Mouse (Mus musculus) liver, embryonic 15.5 days (tissue): ENCODE results near the gene Psmb8. TPM values are rescaled to one million over a fixed set of nuclear protein-coding genes. Genes with fewer than 3 reads are reported as not detected.

ENCODE experiments used
- ATAC-seq: fragments of 200-750 bp; cut with Nextera tagmentation; 2 replicates; pipeline ENCODE4 v1.8.0; 2017; ENCODE audit warnings: moderate number of reproducible peaks, mild to moderate bottlenecking, moderate library complexity; ENCODE audit not compliant: insufficient read depth
- H3K27ac ChIP-seq: fragments of 300-500 bp; sonication (generic); replicated peaks from 2 replicates; pipeline ENCODE4 v1.5.1; 2015; ENCODE audit warnings: mild to moderate bottlenecking, inconsistent platforms
- H3K27me3 ChIP-seq: fragments of 300-500 bp; sonication (generic); 2 replicates; pipeline ENCODE4 v1.6.1; 2015; ENCODE audit warnings: mild to moderate bottlenecking, inconsistent platforms
- H3K36me3 ChIP-seq: fragments of 300-500 bp; sonication (generic); replicated peaks from 2 replicates; pipeline ENCODE4 v1.6.1; 2015; ENCODE audit warnings: moderate library complexity, mild to moderate bottlenecking, inconsistent platforms
- H3K4me1 ChIP-seq: fragments of 300-500 bp; sonication (generic); replicated peaks from 2 replicates; pipeline ENCODE4 v1.6.1; 2015; ENCODE audit warnings: inconsistent platforms
- H3K4me2 ChIP-seq: fragments of 300-500 bp; sonication (generic); 2 replicates; pipeline ENCODE4 v1.6.1; 2015; ENCODE audit warnings: moderate library complexity, mild to moderate bottlenecking, inconsistent platforms
- H3K4me3 ChIP-seq: fragments of 300-500 bp; sonication (generic); replicated peaks from 2 replicates; pipeline ENCODE4 v1.5.1; 2015; ENCODE audit warnings: mild to moderate bottlenecking, inconsistent platforms
- H3K9ac ChIP-seq: fragments of 300-500 bp; sonication (generic); 2 replicates; pipeline ENCODE4 v1.6.1; 2015; ENCODE audit warnings: moderate library complexity, mild to moderate bottlenecking, inconsistent platforms
- H3K9me3 ChIP-seq: fragments of 300-500 bp; sonication (generic); replicated peaks from 2 replicates; pipeline ENCODE4 v1.6.1; 2016; ENCODE audit warnings: inconsistent platforms
- WGBS: fragments of 180-500 bp; shearing (Covaris S2); methylation state at CpG from one replicate; pipeline ENCODE4 v1.1.7; 2015; ENCODE audit warnings: mixed read lengths; ENCODE audit not compliant: insufficient replicate concordance; 5-methylcytosine and 5-hydroxymethylcytosine counted together
- polyA plus RNA-seq: library from polyadenylated mRNA; unstranded; fragments of >200 nt; fragmentation: Nextera tagmentation; extraction: Ambion mirVana; gene quantifications from 2 replicates; pipeline ENCODE4 v1.2.1, GENCODE M21; 2015

Gene Psmb8
- polyA plus RNA-seq, 1 experiment from 2014 or later, result 22.8 TPM

DNA sequence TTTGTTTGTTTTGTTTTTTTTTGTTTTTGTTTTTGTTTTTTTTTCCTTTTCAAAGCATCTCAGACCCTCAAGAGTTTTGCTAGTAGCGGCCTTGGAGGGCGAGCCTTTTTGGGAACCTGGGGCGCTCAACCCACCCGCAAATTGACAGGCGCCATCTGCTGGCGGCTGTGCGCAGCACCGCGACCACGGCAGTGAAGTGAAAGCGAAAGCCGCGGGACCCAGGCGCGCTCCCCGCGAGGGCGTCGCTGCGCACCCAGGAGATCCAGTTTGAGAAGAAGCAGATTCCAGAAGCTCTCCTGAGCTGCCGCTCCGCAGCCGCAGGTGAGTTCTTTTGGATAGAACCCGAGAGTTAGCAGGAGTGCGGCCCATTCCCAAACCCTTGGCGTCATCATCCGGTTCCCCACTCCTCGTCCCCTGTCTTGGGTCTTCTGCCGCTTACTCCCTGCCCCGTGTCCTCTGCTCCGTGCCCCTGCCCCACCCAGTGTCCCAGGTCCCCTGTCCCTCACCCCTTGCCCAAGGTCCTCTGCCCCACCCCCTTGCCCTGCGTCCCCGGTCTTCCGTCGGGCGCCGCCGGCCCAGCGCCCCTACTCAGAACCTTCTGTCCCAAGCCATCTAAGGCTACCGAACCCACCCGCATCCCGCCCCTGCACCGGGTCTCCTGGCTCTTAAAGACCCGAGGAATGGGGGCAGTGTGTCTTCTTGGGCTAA, 6.9 kb downstream of the Psmb8 start:
- under 1% methylated on average over 44 of the region's 44 CpGs for WGBS
- H3K27me3 ChIP-seq, result peaks cover 10% of the 10 kb centered on the region; the same call in 1 of the 2 replicates
- peak overlapping the region; percentile 77 for H3K9ac ChIP-seq
- ATAC-seq, result peak; percentile 35
- peaks cover 27% of the 10 kb centered on the region for H3K4me1 ChIP-seq
- peak overlapping the region; percentile 88 for H3K4me3 ChIP-seq
- peak overlapping the region; percentile 94 for H3K4me2 ChIP-seq
- H3K27ac ChIP-seq, result peak overlapping the region; percentile 67
- no peaks in the 10 kb centered on the region for H3K9me3 ChIP-seq
- H3K36me3 ChIP-seq, result no peaks in the 10 kb centered on the region

GRCm38 (mm10) chr17:34205021-34205745, 7.7 kb downstream of the Psmb8 start:
- Histone ChIP-seq H3K9ac (peak overlapping the region; percentile 77), H3K27ac (peak overlapping the region; percentile 67), H3K36me3 (no peaks in the 10 kb centered on the region), H3K9me3 (no peaks in the 10 kb centered on the region), H3K27me3 (peaks cover 10% of the 10 kb centered on the region; the same call in 1 of the 2 replicates), H3K4me1 (peaks cover 29% of the 10 kb centered on the region), H3K4me2 (peak overlapping the region; percentile 94), H3K4me3 (peak overlapping the region; percentile 88)
- ATAC-seq, result peak; percentile 27; the same call in 1 of the 2 replicates
- WGBS, result 11% methylated on average over 18 of the region's 18 CpGs

GRCm38 (mm10) chr17:34205746-34206176, 8.2 kb downstream of the Psmb8 start:
- ATAC-seq, result 0 out of 2 replicates have a peak, but pooled peaks have one; percentile 24
- peak overlapping the region; percentile 94 for H3K4me2 ChIP-seq
- peaks cover 6% of the 10 kb centered on the region; the same call in 1 of the 2 replicates for H3K27me3 ChIP-seq
- peak overlapping the region; percentile 88 for H3K4me3 ChIP-seq
- H3K4me1 ChIP-seq, result peaks cover 35% of the 10 kb centered on the region
- no peaks in the 10 kb centered on the region for H3K36me3 ChIP-seq
- H3K9ac ChIP-seq, result peak overlapping the region; percentile 77
- 10% methylated on average over 9 of the region's 9 CpGs for WGBS
- H3K9me3 ChIP-seq, result no peaks in the 10 kb centered on the region
- peak overlapping the region; percentile 67 for H3K27ac ChIP-seq

DNA sequence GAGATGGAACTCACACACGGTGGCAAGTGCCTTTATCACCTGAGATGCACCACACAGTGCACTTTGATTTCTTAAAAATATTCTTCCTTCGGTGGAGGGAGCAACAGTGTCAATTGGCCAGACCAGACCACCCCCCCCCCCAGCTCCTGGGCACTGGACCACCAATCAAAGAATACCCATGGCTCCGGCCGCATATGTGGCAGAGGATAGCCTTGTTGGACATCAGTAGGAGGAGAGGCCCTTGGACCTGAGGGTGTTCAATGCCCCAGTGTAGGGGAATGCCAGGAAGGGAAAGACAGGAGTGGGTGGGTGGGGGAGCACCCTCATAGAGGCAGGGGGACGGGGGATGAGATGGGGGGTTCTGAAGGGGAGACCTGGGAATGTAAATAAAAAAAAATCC, 9.2 kb downstream of the Psmb8 start:
- ATAC-seq, result no peak
- H3K4me3 ChIP-seq, result no peak overlapping the region
- H3K27ac ChIP-seq, result no peak overlapping the region
- no peaks in the 10 kb centered on the region; the same call in 1 of the 2 replicates for H3K27me3 ChIP-seq
- 71% methylated on average over 5 of the region's 5 CpGs for WGBS
- no peaks in the 10 kb centered on the region for H3K36me3 ChIP-seq
- no peak overlapping the region for H3K9ac ChIP-seq
- peaks cover 42% of the 10 kb centered on the region for H3K4me1 ChIP-seq
- H3K4me2 ChIP-seq, result no peak overlapping the region
- no peaks in the 10 kb centered on the region for H3K9me3 ChIP-seq

GRCm38 (mm10) chr17:34207456-34207855, 9.9 kb downstream of the Psmb8 start:
- no peaks in the 10 kb centered on the region for H3K36me3 ChIP-seq
- H3K27me3 ChIP-seq, result no peaks in the 10 kb centered on the region; the same call in 1 of the 2 replicates
- no peak overlapping the region for H3K9ac ChIP-seq
- no peak overlapping the region for H3K27ac ChIP-seq
- H3K4me1 ChIP-seq, result peaks cover 46% of the 10 kb centered on the region
- ATAC-seq, result no peak
- H3K9me3 ChIP-seq, result no peaks in the 10 kb centered on the region
- H3K4me3 ChIP-seq, result no peak overlapping the region
- 51% methylated on average over 3 of the region's 3 CpGs for WGBS
- no peak overlapping the region for H3K4me2 ChIP-seq

DNA sequence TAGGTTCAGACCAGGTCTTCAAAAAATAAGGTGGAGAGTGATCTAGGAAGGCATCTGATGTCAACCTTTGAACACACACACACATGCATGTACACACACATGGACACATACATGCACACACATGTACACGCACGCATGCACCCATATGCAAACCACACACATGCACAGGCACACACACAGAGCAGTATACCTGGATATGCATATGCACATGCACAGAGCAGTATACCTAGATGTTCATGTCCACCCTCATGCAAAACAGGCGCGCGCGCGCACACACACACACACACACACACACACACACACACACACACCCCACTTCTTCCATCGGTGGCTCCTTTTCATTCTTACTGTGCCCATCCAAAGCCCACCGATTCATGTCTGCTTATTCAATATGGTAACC, 10.3 kb downstream of the Psmb8 start:
- Histone ChIP-seq H3K27ac (no peak overlapping the region), H3K36me3 (no peaks in the 10 kb centered on the region), H3K4me1 (peaks cover 46% of the 10 kb centered on the region), H3K9ac (no peak overlapping the region), H3K9me3 (no peaks in the 10 kb centered on the region), H3K4me3 (no peak overlapping the region), H3K27me3 (no peaks in the 10 kb centered on the region; the same call in 1 of the 2 replicates), H3K4me2 (no peak overlapping the region)
- WGBS, result 93% methylated on average over 9 of the region's 9 CpGs
- ATAC-seq, result no peak

- peaks cover 46% of the 10 kb centered on the region for H3K4me1 ChIP-seq
Observed at GRCm38 (mm10) chr17:34208421-34208820, 10.9 kb downstream of the Psmb8 start.

GRCm38 (mm10) chr17:34209680-34210079, 12.2 kb downstream of the Psmb8 start:
- no peak overlapping the region for H3K4me2 ChIP-seq
- no peak overlapping the region for H3K9ac ChIP-seq
- no peak overlapping the region for H3K4me3 ChIP-seq
- H3K36me3 ChIP-seq, result no peaks in the 10 kb centered on the region
- H3K27ac ChIP-seq, result no peak overlapping the region
- H3K4me1 ChIP-seq, result peaks cover 39% of the 10 kb centered on the region
- 36% methylated on average over 3 of the region's 3 CpGs for WGBS
- no peak for ATAC-seq
- no peaks in the 10 kb centered on the region for H3K9me3 ChIP-seq
- H3K27me3 ChIP-seq, result peaks cover 4% of the 10 kb centered on the region; the same call in 1 of the 2 replicates

More at GRCm38 (mm10) chr17:34208421-34208820, 10.9 kb downstream of the Psmb8 start:
- Histone ChIP-seq H3K4me2 (no peak overlapping the region), H3K9me3 (no peaks in the 10 kb centered on the region), H3K36me3 (no peaks in the 10 kb centered on the region), H3K27me3 (no peaks in the 10 kb centered on the region), H3K4me3 (no peak overlapping the region), H3K27ac (no peak overlapping the region), H3K9ac (no peak overlapping the region)
- no peak for ATAC-seq
- 30% methylated on average over 10 of the region's 10 CpGs for WGBS

DNA sequence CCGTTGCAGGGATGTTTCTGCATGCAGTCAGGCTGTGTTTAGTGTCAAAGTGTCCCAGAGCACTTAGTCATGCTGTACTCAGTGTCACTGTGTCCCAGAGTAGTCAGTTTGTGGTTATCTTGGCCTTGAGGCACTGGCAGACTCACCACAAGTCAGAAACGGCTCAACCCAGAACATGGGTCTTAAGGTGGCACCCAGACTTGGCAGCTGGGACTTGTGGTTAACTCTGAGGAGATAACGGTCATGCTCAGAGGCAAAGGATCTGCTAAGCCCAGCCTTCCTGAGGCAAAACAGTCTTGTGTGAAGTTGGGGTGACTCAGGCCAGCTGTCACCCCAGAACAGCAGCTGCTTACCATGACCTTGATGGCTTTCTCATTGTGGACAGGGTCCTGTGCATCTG, 13.1 kb downstream of the Psmb8 start:
- no peak overlapping the region for H3K4me3 ChIP-seq
- no peaks in the 10 kb centered on the region for H3K36me3 ChIP-seq
- H3K4me2 ChIP-seq, result no peak overlapping the region
- WGBS, result 13% methylated on average over 3 of the region's 3 CpGs
- H3K4me1 ChIP-seq, result peaks cover 30% of the 10 kb centered on the region
- H3K9ac ChIP-seq, result no peak overlapping the region
- no peaks in the 10 kb centered on the region for H3K9me3 ChIP-seq
- ATAC-seq, result peak; percentile 82
- H3K27ac ChIP-seq, result no peak overlapping the region; the same call in 1 of the 2 replicates
- H3K27me3 ChIP-seq, result peaks cover 4% of the 10 kb centered on the region; the same call in 1 of the 2 replicates

DNA sequence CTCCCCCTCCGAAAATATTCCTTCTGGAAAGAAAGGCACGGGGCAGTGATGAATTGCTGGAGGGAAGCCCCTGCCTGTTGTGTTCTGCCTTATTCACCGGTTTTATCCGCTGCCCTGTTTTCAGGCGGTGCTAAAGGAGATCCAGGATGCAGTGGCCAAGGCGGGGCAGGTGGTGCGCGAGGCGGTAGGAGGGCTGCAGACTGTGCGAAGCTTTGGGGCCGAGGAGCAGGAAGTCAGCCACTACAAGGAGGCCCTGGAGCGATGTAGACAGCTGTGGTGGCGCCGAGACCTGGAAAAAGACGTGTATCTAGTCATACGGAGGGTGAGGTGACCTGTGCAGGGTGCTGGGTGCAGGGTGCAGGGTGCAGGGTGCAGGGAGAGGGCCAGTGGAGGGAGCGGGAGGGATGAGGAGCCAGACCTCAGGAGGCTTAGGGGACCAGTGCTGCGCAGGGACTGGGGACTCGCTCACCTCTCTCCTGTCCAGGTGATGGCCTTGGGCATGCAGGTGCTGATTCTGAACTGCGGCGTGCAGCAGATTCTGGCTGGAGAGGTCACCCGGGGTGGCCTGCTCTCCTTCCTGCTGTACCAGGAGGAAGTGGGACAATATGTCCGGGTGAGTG, 14.3 kb downstream of the Psmb8 start:
- no peak overlapping the region for H3K4me2 ChIP-seq

DNA sequence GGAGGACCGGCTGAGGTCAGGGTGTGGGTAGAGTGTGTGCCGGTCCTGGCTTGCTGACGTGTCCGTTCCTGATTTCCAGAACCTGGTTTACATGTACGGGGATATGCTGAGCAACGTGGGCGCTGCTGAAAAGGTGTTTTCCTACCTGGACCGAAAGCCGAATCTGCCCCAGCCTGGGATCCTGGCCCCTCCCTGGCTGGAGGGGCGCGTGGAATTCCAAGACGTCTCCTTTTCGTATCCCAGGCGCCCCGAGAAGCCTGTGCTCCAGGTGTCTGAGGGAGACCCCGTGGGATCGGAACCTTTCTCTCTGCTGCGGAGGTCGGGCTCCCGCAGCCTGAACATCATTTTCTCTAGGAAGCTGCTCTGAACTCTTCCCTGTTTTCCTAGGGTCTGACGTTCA, 16.4 kb downstream of the Psmb8 start:
- peaks cover 20% of the 10 kb centered on the region; the same call in 1 of the 2 replicates for H3K4me1 ChIP-seq
- no peak overlapping the region for H3K9ac ChIP-seq
- H3K4me2 ChIP-seq, result no peak overlapping the region
- WGBS, result 74% methylated on average over 21 of the region's 21 CpGs
- no peaks in the 10 kb centered on the region for H3K36me3 ChIP-seq
- H3K27ac ChIP-seq, result no peak overlapping the region
- peaks cover 4% of the 10 kb centered on the region; the same call in 1 of the 2 replicates for H3K27me3 ChIP-seq
- H3K9me3 ChIP-seq, result no peaks in the 10 kb centered on the region
- H3K4me3 ChIP-seq, result no peak overlapping the region
- ATAC-seq, result no peak

More for the DNA sequence above, 14.3 kb downstream of the Psmb8 start:
- Histone ChIP-seq H3K27ac (no peak overlapping the region), H3K9ac (no peak overlapping the region), H3K27me3 (peaks cover 4% of the 10 kb centered on the region; the same call in 1 of the 2 replicates), H3K36me3 (no peaks in the 10 kb centered on the region), H3K9me3 (no peaks in the 10 kb centered on the region), H3K4me3 (no peak overlapping the region), H3K4me1 (peaks cover 20% of the 10 kb centered on the region; the same call in 1 of the 2 replicates)
- 25% methylated on average over 23 of the region's 23 CpGs for WGBS
- ATAC-seq, result no peak
